Mouse (Mus musculus) forebrain, embryonic 16.5 days (tissue): ENCODE measurements at regions not wholly inside any gene's neighbourhood (a gene's known extent, or its start where the extent isn't known, plus 50 kb on each side); places are given as distances from the start of the nearest gene placed in this dataset.

ENCODE experiments used
- ATAC-seq: fragments of 200-750 bp; cut with Nextera tagmentation; 2 replicates; pipeline ENCODE4 v1.8.0; 2017; ENCODE audit warnings: mild to moderate bottlenecking, moderate library complexity
- H3K27ac ChIP-seq: fragments of 300-500 bp; sonication (generic); 2 replicates; pipeline ENCODE4 v1.5.1; 2014; ENCODE audit warnings: low read length, control low read depth
- H3K27me3 ChIP-seq: fragments of 300-500 bp; sonication (generic); replicated peaks from 2 replicates; pipeline ENCODE4 v1.6.1; 2014; ENCODE audit warnings: low read length; ENCODE audit not compliant: control insufficient read depth, insufficient read depth
- H3K36me3 ChIP-seq: fragments of 300-500 bp; sonication (generic); 2 replicates; pipeline ENCODE4 v1.6.1; 2014; ENCODE audit not compliant: control insufficient read depth, insufficient read depth
- H3K4me1 ChIP-seq: fragments of 300-500 bp; sonication (generic); replicated peaks from 2 replicates; pipeline ENCODE4 v1.6.1; 2014; ENCODE audit warnings: low read length; ENCODE audit not compliant: control insufficient read depth, insufficient read depth
- H3K4me2 ChIP-seq: fragments of 300-500 bp; sonication (generic); 2 replicates; pipeline ENCODE4 v1.6.1; 2014; ENCODE audit warnings: mild to moderate bottlenecking, low read length, control low read depth
- H3K4me3 ChIP-seq: fragments of 300-500 bp; sonication (generic); replicated peaks from 2 replicates; pipeline ENCODE4 v1.5.1; 2014; ENCODE audit warnings: mild to moderate bottlenecking, low read length, control low read depth
- H3K9ac ChIP-seq: fragments of 300-500 bp; sonication (generic); replicated peaks from 2 replicates; pipeline ENCODE4 v1.6.1; 2014; ENCODE audit warnings: low read depth, low read length, control low read depth
- H3K9me3 ChIP-seq: fragments of 300-500 bp; sonication (generic); 2 replicates; pipeline ENCODE4 v1.6.1; 2016; ENCODE audit warnings: low read length; ENCODE audit not compliant: control insufficient read depth
- WGBS: fragments of 180-500 bp; shearing (Covaris S2); extraction: QIAGEN DNeasy Blood & Tissue Kit; methylation state at CpG from one replicate; pipeline ENCODE4 v1.1.7; 2014; 5-methylcytosine and 5-hydroxymethylcytosine counted together

DNA sequence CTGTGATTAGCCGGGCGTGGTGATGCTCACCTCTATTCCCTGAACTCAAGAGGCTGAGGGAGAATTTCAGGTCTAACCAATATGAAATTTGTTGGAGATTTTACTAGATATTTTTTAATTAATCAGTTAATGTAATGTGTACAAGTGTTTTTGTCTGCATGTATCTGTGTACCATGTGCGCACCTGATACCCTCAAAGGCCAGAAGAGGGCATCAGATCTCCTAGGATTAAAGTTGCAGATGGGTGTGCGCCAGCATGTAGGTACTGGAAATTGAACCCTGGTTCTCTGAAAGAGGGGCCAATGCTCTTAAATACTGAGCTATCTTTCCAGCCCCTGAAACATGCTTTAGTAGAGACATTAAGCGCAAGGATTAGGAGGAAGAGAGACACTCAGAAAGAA, 160.2 kb downstream of the Mycn start:
- Histone ChIP-seq H3K4me1 (peaks cover 18% of the 10 kb centered on the region), H3K27ac (no peak overlapping the region), H3K4me3 (no peak overlapping the region), H3K36me3 (no peaks in the 10 kb centered on the region), H3K27me3 (no peaks in the 10 kb centered on the region), H3K4me2 (no peak overlapping the region), H3K9me3 (0 out of 2 replicates have a peak, but pooled peaks cover 3% of the 10 kb centered on the region), H3K9ac (no peak overlapping the region)
- WGBS: 97% methylated on average over 5 of the region's 5 CpGs
- no peak for ATAC-seq

DNA sequence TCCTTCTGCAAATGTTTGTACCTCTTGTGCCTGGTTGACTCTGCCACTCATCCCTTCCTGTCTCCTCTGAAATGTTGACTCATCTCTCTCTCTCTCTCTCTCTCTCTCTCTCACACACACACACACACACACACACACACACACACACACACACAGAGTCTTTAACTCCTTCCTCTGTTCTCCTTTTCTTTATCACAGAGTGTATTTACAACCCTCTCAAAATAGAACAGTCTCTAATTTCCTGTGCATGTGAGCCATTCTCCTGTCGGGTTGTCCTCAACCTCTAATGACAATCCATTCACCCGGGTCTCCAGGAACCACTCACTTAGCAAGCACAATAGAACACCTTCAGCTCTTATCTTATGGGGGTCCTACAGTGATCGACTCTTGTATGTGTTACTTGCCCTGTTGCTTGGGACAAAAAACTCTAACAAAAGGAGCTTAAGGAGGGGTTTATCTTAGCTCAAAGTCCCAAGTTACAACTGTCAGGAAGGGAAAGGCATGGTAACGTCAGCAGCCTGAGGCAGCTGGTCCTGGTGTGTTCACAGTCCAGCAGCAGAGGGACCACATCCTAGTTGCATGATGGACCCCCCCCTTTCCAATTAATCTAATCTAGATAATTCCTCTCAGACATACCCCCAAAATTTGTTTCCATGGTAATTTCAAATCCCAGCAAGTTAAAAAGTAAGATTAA, 163.0 kb downstream of the Mycn start:
- H3K9ac ChIP-seq: no peak overlapping the region
- no peak overlapping the region for H3K4me2 ChIP-seq
- peaks cover 15% of the 10 kb centered on the region for H3K4me1 ChIP-seq
- H3K27ac ChIP-seq: no peak overlapping the region
- H3K4me3 ChIP-seq: no peak overlapping the region
- no peak for ATAC-seq
- 32% methylated on average over 4 of the region's 4 CpGs for WGBS
- 0 out of 2 replicates have a peak, but pooled peaks cover 3% of the 10 kb centered on the region for H3K9me3 ChIP-seq
- no peaks in the 10 kb centered on the region for H3K36me3 ChIP-seq
- no peaks in the 10 kb centered on the region for H3K27me3 ChIP-seq

GRCm38 (mm10) chr12:12777422-12777821, 164.3 kb downstream of the Mycn start:
- Histone ChIP-seq H3K4me3 (no peak overlapping the region), H3K9me3 (0 out of 2 replicates have a peak, but pooled peaks cover 3% of the 10 kb centered on the region), H3K4me2 (no peak overlapping the region), H3K27ac (no peak overlapping the region), H3K4me1 (peaks cover 12% of the 10 kb centered on the region; the same call in 1 of the 2 replicates), H3K36me3 (no peaks in the 10 kb centered on the region), H3K9ac (no peak overlapping the region), H3K27me3 (no peaks in the 10 kb centered on the region)
- ATAC-seq: no peak
- WGBS: 77% methylated on average over 8 of the region's 8 CpGs

GRCm38 (mm10) chr12:12776783-12777182, 164.9 kb downstream of the Mycn start:
- Histone ChIP-seq H3K27ac (peak overlapping the region; percentile 62), H3K36me3 (no peaks in the 10 kb centered on the region), H3K9me3 (0 out of 2 replicates have a peak, but pooled peaks cover 3% of the 10 kb centered on the region), H3K4me3 (no peak overlapping the region), H3K4me2 (no peak overlapping the region), H3K9ac (no peak overlapping the region), H3K4me1 (peaks cover 12% of the 10 kb centered on the region; the same call in 1 of the 2 replicates), H3K27me3 (no peaks in the 10 kb centered on the region)
- 34% methylated on average over 6 of the region's 6 CpGs for WGBS
- ATAC-seq: peak; percentile 75

DNA sequence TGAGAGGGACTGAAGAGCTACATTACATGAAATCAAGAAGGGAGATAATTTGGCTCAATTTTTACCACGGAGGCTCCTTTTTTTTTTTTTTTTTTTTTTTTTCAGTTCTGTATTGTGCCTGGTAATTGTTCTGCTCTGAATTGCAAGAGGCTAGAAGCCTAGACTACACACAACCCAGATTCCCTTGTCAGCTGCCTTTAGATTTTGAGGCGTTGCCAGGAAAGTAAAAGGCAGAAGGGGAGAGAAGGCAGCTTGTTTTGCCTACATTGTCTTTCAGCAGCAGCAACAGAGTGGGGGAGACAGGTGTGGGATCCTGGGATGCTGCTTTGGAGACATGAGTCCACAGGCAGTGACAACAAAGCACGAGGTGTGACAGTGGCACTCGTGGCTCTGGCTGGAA, 170.7 kb downstream of the Mycn start:
- Histone ChIP-seq H3K27me3 (no peaks in the 10 kb centered on the region), H3K27ac (peak overlapping the region; percentile 61), H3K4me2 (no peak overlapping the region), H3K36me3 (no peaks in the 10 kb centered on the region), H3K4me3 (no peak overlapping the region), H3K4me1 (peaks cover 12% of the 10 kb centered on the region), H3K9ac (no peak overlapping the region), H3K9me3 (no peaks in the 10 kb centered on the region)
- peak; percentile 85 for ATAC-seq
- 17% methylated on average over 4 of the region's 4 CpGs for WGBS

- no peaks in the 10 kb centered on the region for H3K9me3 ChIP-seq
- H3K27me3 ChIP-seq: no peaks in the 10 kb centered on the region
- no peak overlapping the region for H3K9ac ChIP-seq
- H3K36me3 ChIP-seq: no peaks in the 10 kb centered on the region
- H3K4me3 ChIP-seq: no peak overlapping the region
- ATAC-seq: no peak
- H3K27ac ChIP-seq: no peak overlapping the region
- H3K4me1 ChIP-seq: peaks cover 10% of the 10 kb centered on the region
- H3K4me2 ChIP-seq: no peak overlapping the region
- 55% methylated on average over 11 of the region's 11 CpGs for WGBS
Observed at GRCm38 (mm10) chr12:12766510-12767304, 175.0 kb downstream of the Mycn start.

DNA sequence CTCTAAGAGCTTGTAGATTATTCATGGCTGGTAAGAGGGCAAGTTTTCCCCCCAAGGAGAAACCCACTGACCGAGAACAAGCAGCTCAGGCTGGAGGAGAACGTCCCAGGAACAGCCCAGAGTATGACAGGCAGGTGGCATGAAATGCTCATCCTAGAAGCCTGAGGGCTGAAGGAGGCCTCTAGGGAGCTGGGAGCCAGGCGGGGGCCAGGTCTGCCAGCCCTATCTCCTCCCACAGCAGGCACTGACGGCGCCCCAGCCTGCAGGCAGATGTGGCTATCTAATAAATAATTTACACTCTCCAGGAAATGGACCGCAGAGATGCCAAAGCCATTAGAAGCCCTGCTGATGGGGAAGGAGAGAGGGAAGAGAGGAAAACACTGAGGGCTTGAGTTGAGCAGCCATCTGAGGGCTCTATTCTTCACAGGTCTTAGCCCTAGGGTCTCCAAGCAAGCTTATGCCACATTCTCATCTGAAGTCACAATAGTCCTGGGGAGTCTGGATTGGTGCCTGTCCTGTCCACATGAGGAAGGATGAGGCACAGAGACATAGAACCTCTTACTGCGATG, 176.1 kb downstream of the Mycn start:
- Histone ChIP-seq H3K4me3 (no peak overlapping the region), H3K4me2 (no peak overlapping the region), H3K36me3 (no peaks in the 10 kb centered on the region), H3K27ac (no peak overlapping the region), H3K27me3 (no peaks in the 10 kb centered on the region), H3K9ac (no peak overlapping the region), H3K4me1 (peaks cover 2% of the 10 kb centered on the region; the same call in 1 of the 2 replicates), H3K9me3 (no peaks in the 10 kb centered on the region)
- ATAC-seq: no peak
- WGBS: 66% methylated on average over 7 of the region's 7 CpGs

DNA sequence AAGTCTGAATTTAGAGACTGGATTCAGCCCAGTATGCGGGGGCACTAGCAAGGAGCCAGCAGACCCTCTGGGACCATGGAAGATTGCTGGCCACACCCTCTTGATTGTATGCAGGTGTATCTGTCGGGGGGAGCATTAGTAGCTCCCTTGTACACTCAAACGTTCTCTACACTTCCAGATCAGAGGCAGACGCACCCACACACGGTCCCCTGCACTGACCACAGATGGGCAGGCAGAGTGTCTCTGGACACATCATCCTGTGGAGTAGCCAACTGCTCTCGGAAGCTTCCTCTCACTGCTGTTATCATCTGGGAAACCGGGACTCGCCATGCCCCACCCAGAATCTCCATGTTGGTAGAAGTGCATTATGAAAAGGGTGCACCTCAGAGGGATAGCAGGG, 176.7 kb downstream of the Mycn start:
- Histone ChIP-seq H3K4me2 (no peak overlapping the region), H3K27ac (no peak overlapping the region), H3K4me3 (no peak overlapping the region), H3K27me3 (no peaks in the 10 kb centered on the region), H3K36me3 (no peaks in the 10 kb centered on the region), H3K9me3 (no peaks in the 10 kb centered on the region), H3K9ac (no peak overlapping the region), H3K4me1 (0 out of 2 replicates have a peak, but pooled peaks cover 2% of the 10 kb centered on the region)
- WGBS: 89% methylated on average over 8 of the region's 8 CpGs
- no peak for ATAC-seq

DNA sequence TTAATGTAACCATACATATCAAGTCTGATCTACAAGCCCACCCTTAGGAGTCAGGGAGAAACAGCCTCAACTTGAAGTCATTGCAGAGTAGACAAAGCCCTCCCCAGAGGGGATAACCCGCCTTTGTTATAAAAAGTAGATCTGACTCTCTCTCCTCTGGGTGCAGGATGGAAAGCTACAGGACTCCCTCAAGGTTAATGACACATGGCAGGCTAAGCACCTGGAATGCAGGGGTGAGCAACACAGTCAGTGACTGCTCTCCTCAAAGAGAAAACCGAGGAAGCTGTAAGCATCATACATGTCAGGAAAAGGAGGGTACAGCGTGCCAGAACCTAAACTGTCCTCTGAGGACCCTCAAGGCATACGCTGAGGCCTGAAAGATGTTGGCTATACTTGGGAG, 177.1 kb downstream of the Mycn start:
- Histone ChIP-seq H3K9me3 (no peaks in the 10 kb centered on the region), H3K27me3 (no peaks in the 10 kb centered on the region), H3K27ac (no peak overlapping the region), H3K4me2 (no peak overlapping the region), H3K4me1 (0 out of 2 replicates have a peak, but pooled peaks cover 2% of the 10 kb centered on the region), H3K4me3 (no peak overlapping the region), H3K9ac (no peak overlapping the region), H3K36me3 (no peaks in the 10 kb centered on the region)
- 90% methylated on average over 4 of the region's 4 CpGs for WGBS
- no peak for ATAC-seq
